Mouse (Mus musculus) hindbrain, embryonic 16.5 days (tissue): ENCODE measurements around the gene Ptpn5. TPM values are rescaled to one million over a fixed set of nuclear protein-coding genes. Genes with fewer than 3 reads are reported as not detected.

Source experiments
- ATAC-seq: fragments of 200-750 bp; cut with Nextera tagmentation; 2 replicates; pipeline ENCODE4 v1.8.0; 2017; ENCODE audit warnings: moderate TSS enrichment, moderate library complexity
- H3K27ac ChIP-seq: fragments of 300-500 bp; sonication (generic); 2 replicates; pipeline ENCODE4 v1.5.1; 2014; ENCODE audit warnings: low read depth, mild to moderate bottlenecking, control low read depth, low read length, moderate library complexity
- H3K27me3 ChIP-seq: fragments of 300-500 bp; sonication (generic); replicated peaks from 2 replicates; pipeline ENCODE4 v1.6.1; 2014; ENCODE audit warnings: low read length; ENCODE audit not compliant: control insufficient read depth, insufficient read depth
- H3K36me3 ChIP-seq: fragments of 300-500 bp; sonication (generic); 2 replicates; pipeline ENCODE4 v1.6.1; 2014; ENCODE audit warnings: mild to moderate bottlenecking, low read length, moderate library complexity, mixed read lengths; ENCODE audit not compliant: control insufficient read depth, insufficient read depth
- H3K4me1 ChIP-seq: fragments of 300-500 bp; sonication (generic); 2 replicates; pipeline ENCODE4 v1.6.1; 2014; ENCODE audit warnings: low read depth, low read length; ENCODE audit not compliant: control insufficient read depth, insufficient read depth
- H3K4me2 ChIP-seq: fragments of 300-500 bp; sonication (generic); 2 replicates; pipeline ENCODE4 v1.6.1; 2014; ENCODE audit warnings: mild to moderate bottlenecking, low read length, control low read depth, moderate library complexity
- H3K4me3 ChIP-seq: fragments of 300-500 bp; sonication (generic); 2 replicates; pipeline ENCODE4 v1.5.1; 2014; ENCODE audit warnings: mild to moderate bottlenecking, low read length, control low read depth, moderate library complexity
- H3K9ac ChIP-seq: fragments of 300-500 bp; sonication (generic); 2 replicates; pipeline ENCODE4 v1.6.1; 2014; ENCODE audit warnings: low read depth, mild to moderate bottlenecking, control low read depth, low read length, moderate library complexity
- H3K9me3 ChIP-seq: fragments of 300-500 bp; sonication (generic); 2 replicates; pipeline ENCODE4 v1.6.1; 2014; ENCODE audit warnings: mild to moderate bottlenecking, low read length, moderate library complexity; ENCODE audit not compliant: control insufficient read depth
- whole genome bisulfite sequencing: fragments of 180-500 bp; shearing (Covaris S2); extraction: QIAGEN DNeasy Blood & Tissue Kit; methylation state at CpG from one replicate; pipeline ENCODE4 v1.1.7; 2014; 5-methylcytosine and 5-hydroxymethylcytosine counted together
- polyA plus RNA-seq: library from polyadenylated mRNA; unstranded; fragments of >200 nt; fragmentation: Nextera tagmentation; extraction: Ambion mirVana; gene quantifications from 2 replicates; pipeline ENCODE4 v1.2.1, GENCODE M21; 2015

Gene Ptpn5
- polyA plus RNA-seq, 1 experiment from 2014 or later, result 181 TPM

- Histone ChIP-seq H3K4me3 (no peak overlapping the region), H3K4me1 (no peaks in the 10 kb centered on the region), H3K27ac (no peak overlapping the region), H3K4me2 (no peak overlapping the region), H3K9ac (no peak overlapping the region), H3K27me3 (no peaks in the 10 kb centered on the region), H3K9me3 (no peaks in the 10 kb centered on the region), H3K36me3 (peaks cover 27% of the 10 kb centered on the region)
- WGBS, result 56% methylated on average over 3 of the region's 3 CpGs
- ATAC-seq, result no peak
Measured at GRCm38 (mm10) chr7:47080868-47081267, 52.6 kb downstream of the Ptpn5 start.

- WGBS, result 68% methylated on average over 8 of the region's 8 CpGs
- Histone ChIP-seq H3K27ac (no peak overlapping the region), H3K4me2 (no peak overlapping the region), H3K4me1 (no peaks in the 10 kb centered on the region), H3K36me3 (peaks cover 9% of the 10 kb centered on the region), H3K27me3 (no peaks in the 10 kb centered on the region), H3K9me3 (no peaks in the 10 kb centered on the region), H3K4me3 (no peak overlapping the region), H3K9ac (no peak overlapping the region)
- no peak for ATAC-seq
Measured at GRCm38 (mm10) chr7:47077451-47077850, 56.0 kb downstream of the Ptpn5 start.

- 70% methylated on average over 3 of the region's 3 CpGs for WGBS
- H3K4me1 ChIP-seq, result no peaks in the 10 kb centered on the region
Measured at GRCm38 (mm10) chr7:47076729-47077128, 56.8 kb downstream of the Ptpn5 start.

GRCm38 (mm10) chr7:47076193-47076592, 57.3 kb downstream of the Ptpn5 start:
- no peak overlapping the region for H3K4me2 ChIP-seq
- no peaks in the 10 kb centered on the region for H3K4me1 ChIP-seq
- H3K36me3 ChIP-seq, result peaks cover 9% of the 10 kb centered on the region
- no peak for ATAC-seq
- H3K9me3 ChIP-seq, result no peaks in the 10 kb centered on the region
- no peak overlapping the region for H3K9ac ChIP-seq
- 80% methylated on average over 6 of the region's 6 CpGs for WGBS
- H3K27me3 ChIP-seq, result no peaks in the 10 kb centered on the region
- H3K27ac ChIP-seq, result no peak overlapping the region
- no peak overlapping the region for H3K4me3 ChIP-seq

More at GRCm38 (mm10) chr7:47076729-47077128, 56.8 kb downstream of the Ptpn5 start:
- H3K4me2 ChIP-seq, result no peak overlapping the region
- H3K36me3 ChIP-seq, result peaks cover 9% of the 10 kb centered on the region
- no peak overlapping the region for H3K27ac ChIP-seq
- H3K4me3 ChIP-seq, result no peak overlapping the region
- ATAC-seq, result no peak
- H3K9me3 ChIP-seq, result no peaks in the 10 kb centered on the region
- H3K27me3 ChIP-seq, result no peaks in the 10 kb centered on the region
- no peak overlapping the region for H3K9ac ChIP-seq

- no peaks in the 10 kb centered on the region for H3K9me3 ChIP-seq
- no peaks in the 10 kb centered on the region for H3K4me1 ChIP-seq
- ATAC-seq, result no peak
- no peak overlapping the region for H3K27ac ChIP-seq
- H3K4me2 ChIP-seq, result no peak overlapping the region
- no peaks in the 10 kb centered on the region for H3K27me3 ChIP-seq
- no peaks in the 10 kb centered on the region for H3K36me3 ChIP-seq
- no peak overlapping the region for H3K4me3 ChIP-seq
- 63% methylated on average over 18 of the region's 18 CpGs for WGBS
- no peak overlapping the region for H3K9ac ChIP-seq
Measured at GRCm38 (mm10) chr7:47073536-47074521, 59.7 kb downstream of the Ptpn5 start.

- no peaks in the 10 kb centered on the region for H3K27me3 ChIP-seq
- H3K9me3 ChIP-seq, result no peaks in the 10 kb centered on the region
- no peak for ATAC-seq
- no peak overlapping the region for H3K4me2 ChIP-seq
- H3K4me1 ChIP-seq, result no peaks in the 10 kb centered on the region
- no peak overlapping the region for H3K9ac ChIP-seq
- H3K36me3 ChIP-seq, result no peaks in the 10 kb centered on the region
- H3K27ac ChIP-seq, result no peak overlapping the region
- WGBS, result 68% methylated on average over 5 of the region's 5 CpGs
- no peak overlapping the region for H3K4me3 ChIP-seq
Measured at GRCm38 (mm10) chr7:47072551-47072950, 60.9 kb downstream of the Ptpn5 start.

GRCm38 (mm10) chr7:47067879-47068278, 65.6 kb downstream of the Ptpn5 start:
- Histone ChIP-seq H3K36me3 (no peaks in the 10 kb centered on the region), H3K4me3 (no peak overlapping the region), H3K4me1 (no peaks in the 10 kb centered on the region), H3K27ac (no peak overlapping the region), H3K9ac (no peak overlapping the region), H3K4me2 (no peak overlapping the region), H3K27me3 (no peaks in the 10 kb centered on the region), H3K9me3 (no peaks in the 10 kb centered on the region)
- 80% methylated on average over 5 of the region's 5 CpGs for WGBS
- no peak for ATAC-seq

- no peak for ATAC-seq
- Histone ChIP-seq H3K36me3 (no peaks in the 10 kb centered on the region), H3K4me2 (no peak overlapping the region), H3K27me3 (no peaks in the 10 kb centered on the region), H3K9ac (no peak overlapping the region), H3K27ac (no peak overlapping the region), H3K4me3 (no peak overlapping the region), H3K9me3 (no peaks in the 10 kb centered on the region), H3K4me1 (no peaks in the 10 kb centered on the region)
- WGBS, result 87% methylated on average over 3 of the region's 3 CpGs
Measured at GRCm38 (mm10) chr7:47066942-47067341, 66.5 kb downstream of the Ptpn5 start.

- Histone ChIP-seq H3K4me1 (no peaks in the 10 kb centered on the region), H3K9ac (no peak overlapping the region), H3K36me3 (no peaks in the 10 kb centered on the region), H3K27me3 (no peaks in the 10 kb centered on the region), H3K4me2 (no peak overlapping the region), H3K4me3 (no peak overlapping the region), H3K9me3 (no peaks in the 10 kb centered on the region), H3K27ac (no peak overlapping the region)
- no peak for ATAC-seq
- 81% methylated on average over 5 of the region's 5 CpGs for WGBS
Measured at GRCm38 (mm10) chr7:47061560-47061959, 71.9 kb downstream of the Ptpn5 start.
